Mouse (Mus musculus): ENCODE measurements at regions not wholly inside any gene's neighbourhood (a gene's known extent, or its start where the extent isn't known, plus 50 kb on each side); places are given as distances from the start of the nearest gene placed in this dataset.

- no peak for DNase-seq (ENCODE audit: low spot score)
These were observed 445.5 kb downstream of the Glrx3 start for GRCm38 (mm10) chr7:137882876-137883275.

GRCm38 (mm10) chr7:137883701-137884100 is 446.3 kb downstream of the Glrx3 start:
- no peak for DNase-seq (ENCODE audit: low spot score)

GRCm38 (mm10) chr7:137885146-137885545 is 447.7 kb downstream of the Glrx3 start:
- DNase-seq (ENCODE audit: low spot score), result no peak

- no peak for DNase-seq (ENCODE audit: low spot score)
These were observed 451.3 kb downstream of the Glrx3 start for GRCm38 (mm10) chr7:137888731-137889130.

DNA sequence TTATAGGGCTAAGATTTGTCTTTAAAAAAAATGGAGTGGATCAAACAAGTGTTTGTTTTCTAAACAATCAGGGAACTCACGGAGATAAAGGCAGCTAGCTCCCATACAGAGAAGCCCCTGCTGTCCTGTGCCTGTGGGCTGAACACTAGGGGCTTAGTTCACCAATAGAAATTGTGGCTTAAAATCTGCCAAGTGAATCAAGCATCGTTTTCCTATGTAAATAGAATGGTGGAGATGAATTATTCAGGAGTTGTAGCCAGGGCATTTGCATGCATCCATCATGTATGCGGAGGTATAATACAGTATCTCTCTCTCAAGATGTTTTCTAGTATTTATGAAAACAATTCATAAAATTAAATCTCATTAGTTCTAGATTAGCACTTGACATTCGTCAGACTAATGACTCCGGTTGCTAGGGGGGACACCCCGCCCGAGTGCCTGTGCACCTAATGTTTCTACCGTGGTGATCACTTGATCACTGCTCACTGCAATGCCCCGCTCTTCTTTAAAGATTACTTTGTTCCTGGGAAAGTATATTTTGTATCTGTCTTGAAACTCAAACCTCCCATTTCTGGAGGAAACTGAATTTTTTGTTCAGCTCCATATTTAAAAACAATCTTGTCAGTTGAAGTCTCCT is 469.1 kb downstream of the Glrx3 start:
- no peak for DNase-seq (ENCODE audit: low spot score)

GRCm38 (mm10) chr7:137909456-137909855 is 472.0 kb downstream of the Glrx3 start:
- no peak for DNase-seq (ENCODE audit: low spot score)

DNA sequence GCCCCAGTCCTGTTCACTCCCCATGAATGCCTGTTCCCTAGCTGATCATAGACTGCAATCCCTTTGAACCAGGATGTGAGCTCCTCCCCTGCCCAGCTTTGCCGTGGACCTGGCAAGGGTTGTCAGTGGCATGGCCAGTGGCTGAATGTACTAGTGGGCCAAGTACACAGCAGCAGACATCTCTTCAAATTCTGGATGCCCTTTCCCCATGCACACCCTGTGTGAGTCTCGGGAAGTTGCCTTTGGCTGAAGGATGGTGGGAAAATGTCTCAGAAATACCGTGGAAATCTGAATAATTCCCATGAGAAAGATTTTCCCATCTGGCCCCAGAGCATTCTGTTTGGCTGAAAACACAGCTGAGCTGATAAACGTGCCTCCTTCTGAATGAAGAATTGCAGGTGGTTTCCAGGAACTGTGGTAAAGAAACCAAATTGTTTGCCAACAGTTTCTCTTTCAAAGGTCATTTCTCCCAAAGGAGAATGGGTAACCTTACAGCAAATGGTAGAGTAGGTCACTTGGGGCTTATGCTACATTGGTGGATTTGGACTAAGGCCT is 476.2 kb downstream of the Glrx3 start:
- DNase-seq (ENCODE audit: low spot score), result no peak

GRCm38 (mm10) chr7:137914506-137914905 is 477.1 kb downstream of the Glrx3 start:
- DNase-seq (ENCODE audit: low spot score), result no peak

- DNase-seq (ENCODE audit: low spot score), result no peak
These were observed 478.9 kb downstream of the Glrx3 start for GRCm38 (mm10) chr7:137916351-137916750.

DNA sequence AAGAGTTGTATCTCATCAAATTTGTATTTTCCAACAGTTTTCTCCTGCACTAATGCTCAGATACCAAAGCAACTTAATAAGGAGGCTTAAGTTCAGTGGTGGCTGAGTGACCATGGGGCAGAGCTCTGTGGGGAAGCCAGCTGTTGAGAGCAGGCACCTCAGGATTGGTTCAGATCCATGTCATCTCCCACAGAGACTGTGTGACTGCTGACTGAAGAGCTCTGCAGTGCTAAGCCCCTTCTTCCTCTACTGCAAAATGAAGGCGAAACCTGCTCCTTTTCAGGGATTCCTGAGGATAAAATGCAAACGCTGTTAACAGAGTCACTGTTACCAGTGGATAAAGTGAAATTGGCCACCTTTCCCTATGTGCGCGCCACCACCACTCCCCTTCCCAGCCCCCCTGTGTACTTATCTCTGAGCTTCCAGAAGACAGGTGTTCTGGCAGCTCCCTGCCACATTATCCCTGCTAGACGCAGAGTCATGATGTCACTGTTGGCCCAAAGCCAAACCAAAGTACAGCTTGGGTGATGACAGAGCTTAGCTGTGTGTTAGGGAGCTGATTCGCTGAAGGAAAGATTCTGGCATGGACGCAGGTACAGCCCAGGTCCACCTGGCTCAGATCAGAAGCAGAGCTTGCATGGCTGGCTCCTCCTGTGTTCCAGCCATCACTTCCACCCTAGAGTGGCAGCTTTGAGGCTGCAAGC is 472.9 kb downstream of the Tcerg1l start:
- DNase-seq (ENCODE audit: low spot score), result peak; percentile 21

DNA sequence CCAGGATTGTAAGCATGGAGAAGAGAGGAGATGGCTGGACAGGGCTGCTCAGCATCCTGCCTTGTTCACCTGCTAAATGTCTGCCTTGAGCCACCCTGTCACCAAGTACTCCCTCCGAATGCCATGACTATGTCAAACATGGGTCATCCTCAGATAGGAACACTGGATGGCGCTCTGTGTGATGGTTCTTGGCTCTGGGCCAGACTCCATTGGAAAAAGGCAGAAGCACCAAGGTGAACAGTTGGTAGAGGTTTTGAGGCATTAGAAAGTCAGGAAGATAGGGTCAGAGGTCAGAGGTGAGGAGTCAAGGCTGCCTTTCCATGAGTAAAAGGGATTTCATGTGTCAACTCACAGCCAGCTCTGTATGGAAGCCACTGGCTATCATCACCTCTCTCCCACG is 471.9 kb downstream of the Tcerg1l start:
- DNase-seq (ENCODE audit: low spot score), result no peak

DNA sequence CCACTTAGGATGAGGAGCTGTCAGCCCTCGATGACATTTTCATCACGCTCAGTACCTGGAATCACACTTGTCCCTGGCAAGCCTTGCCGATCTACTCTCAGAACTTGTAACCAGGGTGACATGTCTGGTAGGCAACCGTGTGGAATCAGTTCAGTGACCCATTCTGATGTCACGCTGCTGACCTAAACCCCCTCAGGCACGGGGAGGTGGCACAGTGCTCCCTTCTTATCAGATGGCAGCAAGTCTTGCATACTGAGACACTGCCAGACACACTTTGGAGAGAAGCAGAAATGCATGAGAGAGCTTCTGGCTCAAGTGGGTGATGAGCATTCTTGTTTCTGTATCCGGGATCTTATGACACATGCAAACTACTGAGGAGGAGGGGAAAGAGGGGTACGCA is 470.2 kb downstream of the Tcerg1l start:
- no peak for DNase-seq (ENCODE audit: low spot score)

DNA sequence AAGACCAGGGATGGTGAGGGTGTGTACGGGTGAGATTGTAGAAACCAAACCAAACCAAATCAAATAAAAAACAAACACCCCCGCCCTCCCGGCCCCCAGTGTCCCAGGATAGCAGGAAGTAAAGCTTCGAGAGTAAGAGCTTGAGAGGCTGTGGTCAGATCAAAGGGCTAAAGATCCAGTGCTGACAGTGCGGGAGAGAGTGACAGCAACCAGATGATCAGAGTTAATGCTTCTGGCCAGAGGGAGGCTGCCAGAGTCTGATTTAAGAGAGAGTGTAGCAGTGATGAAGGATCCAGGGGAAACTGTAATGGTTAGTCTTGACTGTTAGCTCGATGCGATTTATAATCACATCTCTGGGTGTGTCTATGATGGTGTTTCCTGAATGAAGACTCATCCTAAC is 467.3 kb downstream of the Tcerg1l start:
- DNase-seq (ENCODE audit: low spot score), result no peak

- no peak for DNase-seq (ENCODE audit: low spot score)
These were observed 461.6 kb downstream of the Tcerg1l start for GRCm38 (mm10) chr7:137935896-137936295.

GRCm38 (mm10) chr7:137939116-137939515 is 458.4 kb downstream of the Tcerg1l start:
- no peak for DNase-seq (ENCODE audit: low spot score)

GRCm38 (mm10) chr7:137940084-137940483 is 457.4 kb downstream of the Tcerg1l start:
- DNase-seq (ENCODE audit: low spot score), result no peak

GRCm38 (mm10) chr7:137944991-137945390 is 452.5 kb downstream of the Tcerg1l start:
- DNase-seq (ENCODE audit: low spot score), result no peak

DNA sequence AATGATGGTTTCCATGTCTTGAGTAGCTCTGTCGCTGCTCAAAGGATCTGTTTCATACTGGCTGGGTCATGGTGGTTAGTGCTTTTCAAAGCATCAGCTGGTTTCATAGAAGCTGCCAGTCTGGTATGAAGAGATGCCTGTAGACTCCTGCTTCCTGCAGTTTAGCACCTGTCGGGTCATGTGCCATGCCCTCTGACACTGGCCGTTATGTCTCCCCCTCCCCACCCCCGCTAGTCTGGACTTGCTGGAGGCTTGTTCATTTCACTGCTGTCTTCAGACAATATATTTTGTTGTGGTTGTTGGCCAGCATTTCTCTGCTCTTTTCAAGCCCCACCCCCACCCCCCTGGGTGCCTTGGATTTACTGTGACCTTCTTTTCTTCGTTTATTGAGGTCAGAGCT is 450.1 kb downstream of the Tcerg1l start:
- no peak for DNase-seq (ENCODE audit: low spot score)

GRCm38 (mm10) chr7:137957354-137957753 is 440.2 kb downstream of the Tcerg1l start:
- DNase-seq (ENCODE audit: low spot score), result no peak

DNA sequence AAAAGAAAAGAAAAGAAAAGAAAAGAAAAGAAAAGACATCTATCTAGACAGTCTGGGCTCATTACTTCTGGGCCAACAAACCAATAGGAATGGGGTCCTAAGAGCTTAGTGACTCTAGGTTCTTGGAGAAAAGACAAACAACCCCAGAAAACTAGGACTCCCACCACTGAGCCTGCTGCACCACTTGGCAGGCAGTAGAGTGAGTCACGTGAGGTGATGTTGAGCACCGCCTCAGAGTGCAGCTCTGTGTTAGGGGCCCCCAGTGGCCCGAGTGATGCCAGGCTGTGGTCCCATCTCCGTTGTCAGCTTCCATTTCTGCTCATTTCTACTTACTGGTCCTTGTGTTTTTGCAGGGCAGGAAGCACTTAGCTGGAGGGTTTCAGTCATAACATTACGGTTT is 439.7 kb downstream of the Tcerg1l start:
- no peak for DNase-seq (ENCODE audit: low spot score)

GRCm38 (mm10) chr7:137963470-137964095 is 433.9 kb downstream of the Tcerg1l start:
- DNase-seq (ENCODE audit: low spot score), result no peak

DNA sequence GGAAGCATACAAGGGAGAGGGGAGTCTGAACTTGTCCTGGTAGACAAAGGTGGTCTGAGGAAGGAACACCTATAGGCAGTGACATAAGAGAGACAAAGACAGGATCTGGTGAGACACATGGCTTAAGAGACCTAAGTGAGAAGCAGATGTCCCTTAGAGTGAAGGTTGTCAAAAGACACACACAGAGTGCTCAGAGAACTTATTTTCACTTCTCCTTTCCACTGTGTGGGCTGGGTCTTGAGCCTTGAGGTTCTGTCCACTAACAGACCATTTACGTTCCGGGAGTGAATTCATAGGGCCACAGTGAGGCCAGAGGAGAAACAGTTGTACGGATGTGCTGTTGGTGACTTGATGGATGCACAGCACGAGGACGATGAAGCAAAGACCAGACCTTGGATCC is 422.8 kb downstream of the Tcerg1l start:
- DNase-seq (ENCODE audit: low spot score), result no peak

GRCm38 (mm10) chr7:137977527-137977926 is 420.0 kb downstream of the Tcerg1l start:
- DNase-seq (ENCODE audit: low spot score), result no peak
